Mouse (Mus musculus): ENCODE data around the gene Crym.

Crym gene

GRCm38 (mm10) chr7:120201771-120202170 lies at the start of gene Crym:
TSS of gene Crym (minus strand) at chr7:120202111.
- DNase-seq: no peak

DNA sequence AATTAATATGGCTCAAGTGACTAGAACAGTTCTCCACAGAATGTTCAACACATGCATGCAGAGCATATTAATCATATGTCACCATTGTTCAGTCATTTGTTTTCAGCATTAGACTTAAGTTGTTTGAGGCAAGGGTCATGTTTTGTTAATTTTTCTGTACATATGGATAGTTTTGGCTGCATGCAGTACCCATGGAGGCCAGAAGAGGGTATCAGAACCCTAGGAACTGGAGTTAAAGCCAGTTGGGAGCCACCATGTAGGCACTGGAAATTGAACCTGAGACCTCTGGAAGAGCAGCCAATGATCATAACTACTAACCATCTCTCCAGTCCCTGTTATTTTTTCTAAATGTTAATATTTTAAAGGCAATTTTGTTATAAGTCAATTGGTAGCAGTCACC lies 39.2 kb upstream of the Crym start:
- no peak for DNase-seq

DNA sequence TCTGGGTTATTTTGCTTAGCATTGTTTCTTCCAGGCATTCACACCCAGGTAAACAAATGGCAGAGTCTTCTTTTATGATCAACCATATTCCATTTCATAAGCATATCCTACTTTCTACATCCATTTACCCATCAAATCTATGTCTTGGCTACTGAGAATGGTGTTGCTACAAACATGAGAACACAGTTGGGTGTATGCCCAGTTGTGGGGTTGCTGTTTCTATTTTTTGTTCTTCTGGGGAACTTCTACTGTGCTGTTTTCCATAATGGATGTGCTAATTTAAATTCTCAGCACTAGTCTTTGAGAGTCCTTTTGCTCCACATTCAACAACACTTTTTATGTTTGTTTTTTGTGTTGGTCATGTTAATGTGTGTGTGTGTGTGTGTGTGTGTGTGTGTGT lies 26.6 kb upstream of the Crym start:
- DNase-seq: no peak

GRCm38 (mm10) chr7:120205989-120206388 lies 4.1 kb upstream of the Crym start:
- no peak for DNase-seq

DNA sequence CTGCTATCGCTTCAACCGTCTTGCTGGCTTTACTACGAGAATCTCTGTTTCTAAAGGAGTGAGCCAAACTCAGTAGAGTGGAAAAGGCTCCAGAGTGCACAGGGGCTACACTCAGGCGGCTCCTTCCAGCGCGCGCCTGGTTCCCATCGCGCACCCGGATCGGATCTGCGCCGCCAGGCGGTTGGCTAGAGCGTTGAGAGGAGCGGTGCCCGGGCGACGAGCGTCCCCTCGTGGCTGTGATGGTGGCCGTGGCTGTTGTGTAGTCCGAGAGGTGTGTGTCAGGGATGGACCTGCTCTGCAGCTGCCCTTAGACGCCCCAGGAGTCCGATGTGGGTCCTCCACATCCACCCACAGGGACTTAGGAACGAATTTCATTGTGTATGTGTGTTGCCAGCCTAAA lies 1.9 kb upstream of the Crym start, which contains the start of gene Abca14:
TSS of gene Abca14 (plus strand) at position 173 of the 400 bp plus-strand sequence.
- DNase-seq: peak; percentile 82 to 84

GRCm38 (mm10) chr7:120201231-120201744 lies 623 bp downstream of the Crym start:
- peak in 1 of 2 experiments; percentile 13 for DNase-seq

DNA sequence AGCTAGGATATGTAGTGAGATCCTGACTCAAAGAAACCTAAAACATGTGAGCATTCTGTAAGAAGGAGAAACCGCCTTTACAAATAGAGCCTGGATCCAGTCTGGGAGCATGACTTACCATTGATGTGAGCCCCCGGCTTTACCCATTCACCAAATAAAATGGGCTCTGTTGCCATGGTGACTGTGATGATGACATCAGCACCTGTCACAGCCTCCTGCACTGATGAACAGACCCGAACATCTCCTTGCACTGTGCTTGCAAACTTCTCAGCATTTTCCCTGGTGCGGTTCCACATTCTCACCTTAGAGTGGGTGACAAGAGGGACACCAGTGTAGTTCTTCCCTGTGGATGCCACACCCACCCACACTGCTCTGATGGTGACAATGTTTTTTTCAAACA lies 6.7 kb downstream of the Crym start:
- DNase-seq: no peak

- DNase-seq: no peak
Observed at GRCm38 (mm10) chr7:120192816-120193215, 9.1 kb downstream of the Crym start.

GRCm38 (mm10) chr7:120192207-120192606 lies 9.7 kb downstream of the Crym start:
- peak; percentile 26 to 33 for DNase-seq

DNA sequence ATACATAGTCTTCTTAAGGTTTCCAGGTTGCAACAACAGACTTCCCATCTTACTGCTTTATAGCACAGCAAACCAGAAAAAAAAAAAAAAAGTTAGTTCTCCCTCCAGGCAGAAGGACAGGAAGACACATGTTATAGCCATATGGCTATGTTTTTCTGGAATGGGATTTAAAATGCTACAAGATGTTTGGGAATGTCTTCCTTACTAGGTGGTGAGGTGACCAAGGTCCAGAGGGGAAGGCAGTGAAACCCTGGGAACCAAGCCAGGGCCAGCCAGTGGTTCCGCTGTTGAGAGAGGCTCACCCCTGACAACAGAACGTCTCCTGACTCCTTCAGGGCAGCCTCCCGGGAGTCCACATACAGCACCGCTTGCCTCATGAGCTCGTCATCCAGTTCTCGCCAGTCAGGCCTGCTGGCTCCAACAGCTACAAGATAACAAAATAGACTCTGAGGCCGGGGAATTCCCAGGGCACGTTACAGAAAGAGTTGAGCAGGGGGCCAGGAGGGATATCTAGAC lies 11.7 kb downstream of the Crym start:
- peak; percentile 29 to 31 for DNase-seq

DNA sequence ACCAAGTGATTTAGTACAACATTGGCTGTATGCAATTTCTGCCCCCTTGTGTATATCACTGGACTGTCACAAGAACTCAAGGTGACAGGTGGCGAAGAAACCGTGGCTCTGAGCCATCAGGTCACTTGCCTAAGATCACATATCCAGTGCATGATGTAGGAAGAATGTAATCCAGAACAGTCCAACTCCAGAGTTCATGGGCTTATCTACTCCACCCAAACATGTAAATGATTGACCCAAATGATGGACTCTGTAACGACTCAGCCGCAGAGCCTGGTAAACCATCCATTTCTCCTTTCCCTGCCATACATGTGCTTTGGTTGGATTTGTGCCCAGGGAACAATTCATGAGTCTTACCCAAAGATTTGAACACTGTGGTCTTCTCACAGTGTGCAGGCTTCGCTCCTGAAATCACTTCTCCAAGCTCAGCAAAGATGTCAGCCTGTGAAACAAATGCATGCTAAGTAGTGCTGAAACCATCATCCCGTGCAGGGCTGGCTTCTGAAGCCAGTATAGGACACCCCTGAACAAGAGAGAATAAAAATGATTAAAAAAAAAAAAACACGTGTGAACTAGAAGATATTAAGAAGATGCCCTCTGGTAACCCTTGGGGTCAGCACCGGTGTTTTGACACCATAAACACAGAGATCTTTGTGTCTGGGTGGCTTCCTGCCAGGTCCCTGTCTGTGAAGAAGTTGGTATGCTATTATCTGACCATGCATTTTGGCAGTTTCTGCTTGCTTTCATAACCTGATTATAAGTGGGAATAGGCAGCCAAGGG lies 12.4 kb downstream of the Crym start:
- DNase-seq: peak; percentile 27 to 29

- DNase-seq: no peak
Observed at GRCm38 (mm10) chr7:120188946-120189345, 13.0 kb downstream of the Crym start.

- no peak for DNase-seq
Observed at GRCm38 (mm10) chr7:120182891-120183290, 19.0 kb downstream of the Crym start.

DNA sequence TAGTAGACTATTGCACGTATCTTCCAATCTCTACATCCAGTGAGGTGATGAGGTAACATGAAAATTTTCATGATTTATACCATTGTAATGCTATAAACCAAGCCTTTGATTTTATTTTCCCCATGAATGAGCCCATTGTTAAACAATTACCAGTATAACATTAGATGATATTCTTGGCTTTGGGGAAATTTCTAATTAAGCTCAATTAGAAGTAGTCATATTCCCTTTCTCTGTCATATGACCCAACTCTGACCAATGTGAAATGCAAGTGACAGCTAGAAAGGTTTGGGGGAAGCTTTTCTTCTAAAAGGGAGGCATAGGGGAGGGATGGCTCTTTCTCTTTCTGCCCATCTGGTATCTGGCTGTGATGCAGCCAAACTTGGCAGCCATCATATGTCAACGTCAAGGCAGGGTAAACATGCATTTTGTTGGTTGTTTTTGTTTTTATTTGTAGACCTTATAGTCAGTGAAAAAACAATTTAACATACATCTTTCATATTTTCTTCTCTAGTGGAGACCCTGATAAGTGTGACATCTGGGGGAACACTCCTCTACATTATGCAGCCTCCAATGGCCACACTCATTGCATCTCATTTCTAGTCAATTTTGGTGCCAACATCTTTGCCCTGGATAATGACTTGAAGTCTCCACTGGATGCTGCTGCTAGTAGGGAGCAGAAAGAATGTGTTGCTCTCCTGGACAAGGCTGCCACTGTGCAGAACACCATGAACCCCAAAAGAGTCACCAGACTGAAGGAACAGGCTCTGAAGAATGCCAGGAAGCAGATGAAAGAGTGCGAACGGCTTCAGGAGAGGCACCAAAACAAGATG lies 20.3 kb downstream of the Crym start:
- DNase-seq: no peak

DNA sequence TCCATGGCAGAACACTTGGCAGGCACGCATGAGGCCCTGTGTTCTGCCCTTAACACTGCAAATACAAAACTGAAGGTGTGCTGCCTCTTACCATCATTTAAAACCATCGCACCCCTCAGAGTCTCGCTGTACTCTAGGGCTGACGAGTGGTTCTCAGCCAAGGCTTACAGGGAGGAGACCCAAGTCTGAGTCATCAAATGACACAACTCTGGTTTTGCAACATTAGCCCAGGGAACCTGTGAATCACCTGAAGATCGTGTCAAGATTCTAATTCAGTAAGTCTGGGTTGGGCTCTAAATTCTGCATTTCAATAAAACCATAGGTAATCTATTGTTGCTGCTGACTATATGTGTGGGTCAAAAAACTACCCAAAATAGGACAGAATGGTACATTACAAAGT lies 21.4 kb downstream of the Crym start:
- no peak for DNase-seq

- DNase-seq: no peak
Observed at GRCm38 (mm10) chr7:120178935-120179334, 23.0 kb downstream of the Crym start.

DNA sequence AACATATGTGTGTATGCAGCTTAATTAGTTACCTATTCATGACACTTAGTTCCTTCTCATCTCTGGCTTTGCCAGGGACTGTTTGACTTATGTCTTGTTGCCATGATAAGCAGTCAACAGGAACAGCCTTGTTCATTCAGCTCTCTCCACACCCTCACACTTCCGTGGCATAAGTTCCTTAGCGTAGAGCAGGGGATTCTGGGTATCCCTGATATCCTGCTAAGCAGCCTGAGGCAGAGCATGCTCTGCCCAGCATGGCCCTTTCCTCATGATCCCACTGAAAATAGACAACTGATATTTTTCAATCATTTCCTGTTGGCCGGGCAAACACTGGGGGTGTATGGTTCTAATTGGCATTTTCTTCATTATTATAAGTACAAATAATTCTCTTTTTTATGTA lies 24.3 kb downstream of the Crym start:
- no peak for DNase-seq

DNA sequence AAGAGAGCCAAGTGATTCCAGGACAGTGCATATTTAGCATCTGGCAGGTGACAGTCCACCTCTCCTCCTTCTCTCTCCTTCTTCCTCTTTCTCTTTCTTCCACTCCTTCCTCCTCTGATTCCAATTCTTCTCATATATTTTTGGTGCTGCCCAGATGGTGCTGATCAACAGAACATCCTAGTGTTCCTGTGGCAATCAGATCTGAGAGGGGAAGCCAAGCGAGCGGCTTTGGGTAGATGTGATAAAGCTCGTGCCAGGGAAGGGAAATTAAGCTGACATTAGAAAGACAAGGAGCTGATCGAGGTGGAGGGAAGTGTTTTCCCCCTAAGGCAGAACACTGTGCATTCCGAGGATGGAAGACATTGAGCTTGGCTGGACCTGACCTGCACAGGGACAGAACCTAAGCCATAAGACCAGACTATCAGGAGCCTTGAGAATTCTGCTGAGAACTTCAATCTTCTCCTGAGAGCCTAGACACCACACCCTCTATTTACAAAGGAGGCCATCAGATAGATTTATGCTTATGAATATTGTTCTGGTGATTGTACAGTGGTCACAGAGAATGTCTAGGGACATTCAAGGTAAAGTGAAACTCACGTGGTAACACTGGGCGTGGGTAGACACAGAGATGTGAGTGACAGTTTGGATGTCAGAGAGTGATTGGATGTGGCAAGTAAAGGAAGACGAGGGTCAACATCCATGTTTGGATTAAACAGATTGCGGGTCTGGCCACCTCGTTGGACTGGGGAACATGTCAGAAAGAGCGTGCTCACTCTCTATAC lies 27.0 kb downstream of the Crym start:
- DNase-seq: no peak

DNA sequence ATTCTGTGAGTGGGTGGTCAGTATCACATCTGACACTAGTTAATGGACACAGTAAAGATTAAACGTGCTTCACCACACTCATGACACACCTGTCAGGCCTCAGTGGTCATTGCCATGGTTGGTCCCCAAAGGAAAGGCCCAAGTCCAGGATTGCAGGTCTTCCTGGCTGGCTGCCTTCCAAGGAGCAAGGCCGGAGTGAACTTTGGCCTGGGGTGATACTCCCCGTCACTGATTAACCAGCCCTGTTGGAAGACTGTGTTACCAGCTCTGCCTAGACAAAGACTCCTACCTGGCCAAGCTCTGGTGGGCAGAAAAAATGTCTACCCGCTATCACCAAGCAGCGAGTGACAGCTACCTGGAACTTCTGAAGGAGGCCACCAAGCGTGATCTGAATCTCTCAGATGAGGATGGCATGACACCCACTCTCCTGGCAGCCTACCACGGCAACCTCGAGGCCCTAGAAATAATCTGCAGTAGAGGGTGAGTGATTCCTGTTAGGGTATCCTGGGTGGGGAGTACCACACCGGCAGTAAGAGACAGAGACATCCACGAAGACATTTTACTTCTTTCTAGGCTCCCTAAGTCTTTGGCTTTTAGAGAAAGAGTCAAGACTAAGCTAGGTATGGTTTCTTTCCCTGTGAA lies 28.2 kb downstream of the Crym start, which contains the start of gene Anks4b:
TSS of gene Anks4b (plus strand) at position 256 of the 642 bp plus-strand sequence.
- no peak for DNase-seq

- DNase-seq: no peak
Observed at GRCm38 (mm10) chr7:120172188-120172700, 29.7 kb downstream of the Crym start.

DNA sequence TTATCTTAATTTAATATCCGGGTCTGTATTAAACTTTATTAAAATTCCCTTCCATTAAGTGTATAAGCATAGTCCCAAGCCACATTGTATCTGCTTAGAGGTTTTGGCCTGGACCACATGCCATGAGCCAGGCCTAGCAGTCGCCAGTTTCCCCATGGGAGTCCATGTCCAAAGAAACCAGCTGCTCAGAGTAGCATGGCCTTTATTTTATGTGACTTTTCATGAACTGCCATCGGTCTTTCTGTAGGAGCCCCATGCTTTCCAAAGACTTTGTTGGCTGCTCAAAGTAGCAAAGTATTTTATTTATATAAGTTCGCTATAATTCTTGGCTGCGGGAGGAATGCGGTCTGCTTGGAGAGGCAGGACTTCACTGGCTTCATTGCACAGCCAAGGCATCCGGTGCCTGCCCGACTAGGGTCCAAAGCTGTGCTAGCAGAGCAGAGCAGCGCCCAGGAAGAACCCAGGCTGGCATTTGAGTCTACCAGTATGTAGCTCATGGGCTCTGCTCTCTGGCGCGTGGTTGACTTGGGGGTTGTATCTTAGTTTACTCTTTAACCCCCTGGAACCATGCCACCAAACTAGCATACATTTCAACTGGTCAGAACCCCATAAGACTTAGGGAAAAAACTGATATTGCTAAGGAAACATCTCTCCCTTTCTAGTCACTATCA lies 38.2 kb downstream of the Crym start:
- DNase-seq: no peak

All from cerebellum, postnatal 36 days (tissue).